Mouse (Mus musculus): ENCODE measurements around the gene Card10. TPM values are rescaled to one million over a fixed set of nuclear protein-coding genes. Genes with fewer than 3 reads are reported as not detected.

The Card10 gene
- total and polyA plus RNA-seq, 2 experiments from 2014 or later, result 0.94 to 2.6 TPM

GRCm38 (mm10) chr15:78770234-78770982 is 32.4 kb downstream of the Card10 start:
- H3K27ac ChIP-seq, result peak overlapping the region; percentile 72
- H3K4me2 ChIP-seq (ENCODE audit: low read depth, low read length), result no peak overlapping the region
- H3K4me3 ChIP-seq (ENCODE audit: low read length), result no peak overlapping the region

DNA sequence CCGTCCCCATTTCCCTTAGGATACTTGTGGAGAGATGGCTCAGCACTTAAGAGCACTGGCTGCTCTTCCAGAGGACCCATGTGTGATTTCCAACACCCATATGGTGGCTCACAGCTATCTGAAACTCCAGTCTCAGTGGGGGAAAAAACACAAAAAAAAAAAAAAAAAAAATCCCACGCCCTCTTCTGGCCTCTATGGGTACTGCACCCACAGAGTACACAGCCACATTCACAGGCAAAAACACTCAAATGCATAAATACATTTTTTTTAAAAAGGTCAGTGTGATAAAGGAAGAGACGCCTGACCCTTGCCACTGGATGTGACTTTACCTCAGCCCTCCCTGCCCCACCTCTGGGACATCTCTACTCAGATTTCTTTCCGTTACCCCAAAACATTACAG is 33.8 kb downstream of the Card10 start:
- no peak for ATAC-seq
- no peak overlapping the region for H3K4me2 ChIP-seq (ENCODE audit: low read depth, low read length)
- TF ChIP-seq CTCF (IDR thresholded peaks at IDR 0.05; ENCODE audit: low read depth), result peak; percentile 59
- H3K9ac ChIP-seq (replicated peaks; ENCODE audit: low read length), result no peak overlapping the region
- no peaks in the 10 kb centered on the region for H3K36me3 ChIP-seq (ENCODE audit: insufficient read depth, low read length)
- no peak overlapping the region for H3K4me3 ChIP-seq (ENCODE audit: low read length)
- H3K4me1 ChIP-seq (ENCODE audit: insufficient read depth, low read length), result peaks cover 3% of the 10 kb centered on the region
- no peaks in the 10 kb centered on the region for H3K9me3 ChIP-seq (ENCODE audit: low read length)
- H3K27ac ChIP-seq, result no peak overlapping the region
- WGBS, result 94% methylated on average over 4 of the region's 4 CpGs
- DNase-seq (ENCODE audit: low spot score), result no peak
- H3K27me3 ChIP-seq (ENCODE audit: insufficient read depth, low read length), result no peaks in the 10 kb centered on the region

More at GRCm38 (mm10) chr15:78770234-78770982, 32.4 kb downstream of the Card10 start:
- no peaks in the 10 kb centered on the region for H3K9me3 ChIP-seq (ENCODE audit: low read length)
- DNase-seq (ENCODE audit: low spot score), result peak; percentile 18
- H3K4me1 ChIP-seq (ENCODE audit: insufficient read depth, low read length), result peaks cover 3% of the 10 kb centered on the region
- WGBS, result 22% methylated on average over 9 of the region's 9 CpGs
- no peak for TF ChIP-seq CTCF (IDR thresholded peaks at IDR 0.05; ENCODE audit: low read depth)
- no peak for ATAC-seq
- no peaks in the 10 kb centered on the region for H3K36me3 ChIP-seq (ENCODE audit: insufficient read depth, low read length)
- H3K9ac ChIP-seq (replicated peaks; ENCODE audit: low read length), result 0 out of 2 replicates have a peak overlapping the region, but pooled peaks have one; percentile 0
- no peaks in the 10 kb centered on the region for H3K27me3 ChIP-seq (ENCODE audit: insufficient read depth, low read length)

DNA sequence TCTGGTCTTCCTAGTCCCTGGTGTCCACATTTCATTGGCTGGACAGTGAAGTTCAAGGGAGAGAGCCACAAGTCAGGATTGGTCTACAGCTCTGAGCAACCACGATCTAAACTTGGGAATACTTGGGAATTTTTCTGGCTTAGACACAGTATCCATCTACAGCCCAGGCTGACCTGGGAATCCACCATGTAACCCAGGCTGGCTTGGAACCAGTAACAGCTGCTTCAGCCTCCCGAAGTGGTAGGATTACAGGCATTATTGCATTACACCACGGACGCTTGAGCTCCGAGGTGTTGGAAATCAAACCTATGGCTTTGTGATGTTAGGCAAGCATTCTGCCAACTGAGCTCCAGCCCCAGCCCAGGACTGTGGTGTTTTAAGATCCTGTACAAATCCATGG is 39.1 kb downstream of the Card10 start:
- Histone ChIP-seq H3K4me2 (ENCODE audit: low read depth, low read length) (no peak overlapping the region), H3K4me1 (ENCODE audit: insufficient read depth, low read length) (peaks cover 5% of the 10 kb centered on the region; the same call in 1 of the 2 replicates), H3K4me3 (ENCODE audit: low read length) (no peak overlapping the region), H3K27me3 (ENCODE audit: insufficient read depth, low read length) (no peaks in the 10 kb centered on the region), H3K36me3 (ENCODE audit: insufficient read depth, low read length) (no peaks in the 10 kb centered on the region), H3K9ac (replicated peaks; ENCODE audit: low read length) (no peak overlapping the region), H3K9me3 (ENCODE audit: low read length) (no peaks in the 10 kb centered on the region), H3K27ac (no peak overlapping the region)
- no peak for ATAC-seq
- no peak for TF ChIP-seq CTCF (IDR thresholded peaks at IDR 0.05; ENCODE audit: low read depth)
- DNase-seq (ENCODE audit: low spot score), result no peak
- WGBS, result 58% methylated on average over 5 of the region's 5 CpGs

GRCm38 (mm10) chr15:78763210-78763609 is 39.6 kb downstream of the Card10 start:
- Histone ChIP-seq H3K4me2 (ENCODE audit: low read depth, low read length) (no peak overlapping the region), H3K27me3 (ENCODE audit: insufficient read depth, low read length) (no peaks in the 10 kb centered on the region), H3K9ac (replicated peaks; ENCODE audit: low read length) (no peak overlapping the region), H3K9me3 (ENCODE audit: low read length) (no peaks in the 10 kb centered on the region), H3K4me1 (ENCODE audit: insufficient read depth, low read length) (peaks cover 5% of the 10 kb centered on the region; the same call in 1 of the 2 replicates), H3K4me3 (ENCODE audit: low read length) (no peak overlapping the region), H3K36me3 (ENCODE audit: insufficient read depth, low read length) (no peaks in the 10 kb centered on the region), H3K27ac (no peak overlapping the region)
- ATAC-seq (no peak), DNase-seq (ENCODE audit: low spot score) (peak; percentile 66)
- 35% methylated on average over 9 of the region's 10 CpGs for WGBS
- no peak for TF ChIP-seq CTCF (IDR thresholded peaks at IDR 0.05; ENCODE audit: low read depth)

GRCm38 (mm10) chr15:78761112-78761511 is 41.7 kb downstream of the Card10 start:
- DNase-seq (ENCODE audit: low spot score) (no peak), ATAC-seq (no peak; the same call in 1 of the 2 replicates)
- Histone ChIP-seq H3K27ac (no peak overlapping the region), H3K4me2 (ENCODE audit: low read depth, low read length) (no peak overlapping the region), H3K4me1 (ENCODE audit: insufficient read depth, low read length) (peaks cover 5% of the 10 kb centered on the region; the same call in 1 of the 2 replicates), H3K4me3 (ENCODE audit: low read length) (no peak overlapping the region), H3K36me3 (ENCODE audit: insufficient read depth, low read length) (no peaks in the 10 kb centered on the region), H3K9ac (replicated peaks; ENCODE audit: low read length) (no peak overlapping the region), H3K9me3 (ENCODE audit: low read length) (no peaks in the 10 kb centered on the region), H3K27me3 (ENCODE audit: insufficient read depth, low read length) (no peaks in the 10 kb centered on the region)
- WGBS, result 70% methylated on average over 13 of the region's 13 CpGs
- no peak for TF ChIP-seq CTCF (IDR thresholded peaks at IDR 0.05; ENCODE audit: low read depth)

GRCm38 (mm10) chr15:78758132-78758531 is 44.7 kb downstream of the Card10 start:
- Histone ChIP-seq H3K27ac (no peak overlapping the region), H3K4me2 (ENCODE audit: low read depth, low read length) (no peak overlapping the region), H3K9ac (replicated peaks; ENCODE audit: low read length) (no peak overlapping the region), H3K4me1 (ENCODE audit: insufficient read depth, low read length) (0 out of 2 replicates have a peak, but pooled peaks cover 4% of the 10 kb centered on the region), H3K4me3 (ENCODE audit: low read length) (no peak overlapping the region), H3K9me3 (ENCODE audit: low read length) (no peaks in the 10 kb centered on the region), H3K36me3 (ENCODE audit: insufficient read depth, low read length) (no peaks in the 10 kb centered on the region), H3K27me3 (ENCODE audit: insufficient read depth, low read length) (no peaks in the 10 kb centered on the region)
- TF ChIP-seq CTCF (IDR thresholded peaks at IDR 0.05; ENCODE audit: low read depth), result no peak
- DNase-seq (ENCODE audit: low spot score) (no peak), ATAC-seq (no peak)
- 86% methylated on average over 6 of the region's 6 CpGs for WGBS
